Mouse (Mus musculus): ENCODE data around the gene Map3k9.

The Map3k9 gene

GRCm38 (mm10) chr12:81783301-81783700, 2.3 kb upstream of the Map3k9 start:
- no peak for DNase-seq

- no peak for DNase-seq
Measured at GRCm38 (mm10) chr12:81782606-81783005, 1.6 kb upstream of the Map3k9 start.

- peak in 1 of 2 experiments; percentile 34 for DNase-seq
Measured at GRCm38 (mm10) chr12:81780271-81781093, 493 bp downstream of the Map3k9 start.

GRCm38 (mm10) chr12:81779831-81780230, 1.1 kb downstream of the Map3k9 start:
- DNase-seq, result peak; percentile 28 to 39

- no peak for DNase-seq
Measured at GRCm38 (mm10) chr12:81776191-81776590, 4.8 kb downstream of the Map3k9 start.

- no peak for DNase-seq
Measured at GRCm38 (mm10) chr12:81775641-81776040, 5.3 kb downstream of the Map3k9 start.

GRCm38 (mm10) chr12:81774186-81774585, 6.8 kb downstream of the Map3k9 start:
- DNase-seq, result no peak

- no peak for DNase-seq
Measured at GRCm38 (mm10) chr12:81769458-81769857, 11.5 kb downstream of the Map3k9 start.

GRCm38 (mm10) chr12:81765386-81765785, 15.6 kb downstream of the Map3k9 start:
- no peak for DNase-seq

GRCm38 (mm10) chr12:81764370-81764769, 16.6 kb downstream of the Map3k9 start:
- no peak for DNase-seq

GRCm38 (mm10) chr12:81754651-81755050, 26.3 kb downstream of the Map3k9 start:
- peak; percentile 52 to 65 for DNase-seq

- no peak for DNase-seq
Measured at GRCm38 (mm10) chr12:81751116-81751515, 29.9 kb downstream of the Map3k9 start.

GRCm38 (mm10) chr12:81748918-81749317, 32.1 kb downstream of the Map3k9 start:
- DNase-seq, result no peak

- DNase-seq, result no peak
Measured at GRCm38 (mm10) chr12:81748021-81748576, 32.9 kb downstream of the Map3k9 start.

- DNase-seq, result no peak
Measured at GRCm38 (mm10) chr12:81746400-81747024, 34.5 kb downstream of the Map3k9 start.

GRCm38 (mm10) chr12:81735246-81736070, 45.5 kb downstream of the Map3k9 start:
- no peak for DNase-seq

- no peak for DNase-seq
Measured at GRCm38 (mm10) chr12:81726246-81726822, 54.6 kb downstream of the Map3k9 start.

GRCm38 (mm10) chr12:81724776-81725175, 56.2 kb downstream of the Map3k9 start:
- no peak for DNase-seq

- no peak for DNase-seq
Measured at GRCm38 (mm10) chr12:81723375-81723774, 57.6 kb downstream of the Map3k9 start.

- peak; percentile 51 to 53 for DNase-seq
Measured at GRCm38 (mm10) chr12:81719715-81720114, 61.3 kb downstream of the Map3k9 start.

- peak; percentile 47 to 49 for DNase-seq
Measured at GRCm38 (mm10) chr12:81719161-81719560, 61.8 kb downstream of the Map3k9 start.

GRCm38 (mm10) chr12:81712618-81713017, 68.4 kb downstream of the Map3k9 start:
- DNase-seq, result no peak

GRCm38 (mm10) chr12:81702903-81703302, 78.1 kb downstream of the Map3k9 start:
- DNase-seq, result no peak
